Mouse (Mus musculus): ENCODE data around the gene Mad1l1. TPM values are rescaled to one million over a fixed set of nuclear protein-coding genes. Genes with fewer than 3 reads are reported as not detected.

Mad1l1 gene
- polyA plus RNA-seq, 1 experiment from 2014 or later = 60.8 TPM

DNA sequence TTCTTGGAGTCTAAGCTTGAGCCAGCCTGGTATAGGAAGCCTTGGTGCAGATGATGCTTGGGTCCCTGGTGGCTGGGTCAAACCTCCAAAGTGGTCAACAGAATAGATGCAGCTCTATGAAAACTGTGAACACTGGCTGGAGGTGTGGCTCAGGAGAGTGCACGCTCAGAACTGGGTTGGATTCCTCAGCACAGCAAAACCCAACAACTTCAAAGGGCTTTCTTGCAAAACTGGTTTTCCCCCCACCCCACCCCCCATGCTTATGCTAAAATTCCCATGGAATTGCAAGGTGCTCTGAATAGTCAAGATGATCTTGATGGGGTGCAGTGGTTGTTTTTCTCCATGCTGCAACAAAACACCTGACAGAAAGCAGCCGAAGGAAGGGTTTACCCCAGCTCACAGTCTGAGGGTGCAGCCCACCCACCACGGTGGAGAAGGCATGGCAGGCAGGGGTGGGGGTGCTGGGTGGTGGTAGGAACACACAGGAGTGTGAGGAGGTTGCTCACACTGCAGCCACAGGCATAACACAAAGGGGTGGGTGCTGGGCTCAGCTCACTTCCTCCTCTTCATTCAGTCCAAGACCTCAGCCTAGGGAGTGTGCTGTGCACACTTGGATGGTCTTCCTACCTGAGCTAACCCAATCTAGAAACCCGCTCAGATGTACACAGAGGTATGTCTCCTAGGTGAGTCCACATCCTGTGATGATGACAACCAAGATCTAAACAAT is 197.5 kb downstream of the Mad1l1 start:
- Histone ChIP-seq H3K27ac (no peak overlapping the region), H3K4me1 (peaks cover 26% of the 10 kb centered on the region), H3K27me3 (ENCODE audit: poor library complexity, severe bottlenecking) (peaks cover 22% of the 10 kb centered on the region; the same call in 1 of the 2 replicates), H3K9me3 (no peaks in the 10 kb centered on the region), H3K36me3 (replicated peaks) (peaks cover 2% of the 10 kb centered on the region), H3K4me3 (no peak overlapping the region)
- no peak for DNase-seq (ENCODE audit: extremely low spot score, low spot score)
- WGBS = 71% methylated on average over 4 of the region's 4 CpGs

DNA sequence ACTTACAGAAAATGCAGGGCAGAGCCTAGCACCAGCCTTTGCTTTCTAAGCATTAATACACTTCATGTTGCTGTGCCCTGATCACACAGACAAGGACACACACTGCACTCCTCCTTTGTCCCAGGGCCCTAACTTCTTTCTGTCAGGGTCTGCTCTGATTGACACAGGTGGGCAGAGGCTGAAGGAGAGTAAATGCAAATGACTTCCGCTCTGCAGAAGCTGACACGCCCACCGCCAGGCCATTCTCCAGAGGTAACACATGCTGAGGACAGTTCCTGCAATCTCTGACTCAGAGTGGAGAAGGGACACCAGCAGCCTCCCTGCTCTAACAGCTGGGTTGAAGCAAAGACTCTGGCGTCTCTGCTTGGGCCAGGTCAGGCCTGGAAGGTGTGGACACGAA is 198.2 kb downstream of the Mad1l1 start:
- H3K27me3 ChIP-seq (ENCODE audit: poor library complexity, severe bottlenecking) = peaks cover 22% of the 10 kb centered on the region; the same call in 1 of the 2 replicates
- peaks cover 20% of the 10 kb centered on the region for H3K4me1 ChIP-seq
- peaks cover 4% of the 10 kb centered on the region for H3K36me3 ChIP-seq (replicated peaks)
- H3K4me3 ChIP-seq = no peak overlapping the region
- DNase-seq (ENCODE audit: extremely low spot score, low spot score) = no peak
- H3K9me3 ChIP-seq = no peaks in the 10 kb centered on the region
- WGBS = 49% methylated on average over 5 of the region's 5 CpGs
- H3K27ac ChIP-seq = no peak overlapping the region

DNA sequence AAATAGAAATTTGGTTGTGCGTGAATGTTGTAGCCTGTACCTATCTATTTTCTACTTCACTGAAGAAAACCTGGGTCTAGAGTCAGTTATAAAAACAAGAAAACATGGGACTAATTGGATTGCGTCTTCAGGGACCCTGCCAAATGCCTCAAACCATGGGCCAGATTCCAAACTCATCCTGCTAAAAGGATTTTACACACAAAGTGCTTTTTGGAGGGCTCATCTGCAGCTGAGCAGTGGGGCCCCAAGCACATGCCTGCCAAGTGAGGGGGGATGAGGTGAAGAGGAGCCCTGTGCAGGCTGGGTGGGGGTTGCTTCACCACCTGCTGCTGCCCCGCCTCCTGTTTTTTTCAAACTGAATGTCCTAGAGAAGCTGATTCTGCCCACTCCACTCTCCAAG is 199.4 kb downstream of the Mad1l1 start:
- H3K9me3 ChIP-seq = no peaks in the 10 kb centered on the region
- no peak for DNase-seq (ENCODE audit: extremely low spot score, low spot score)
- WGBS = 93% methylated on average over 3 of the region's 3 CpGs
- H3K27ac ChIP-seq = no peak overlapping the region
- H3K27me3 ChIP-seq (ENCODE audit: poor library complexity, severe bottlenecking) = peaks cover 21% of the 10 kb centered on the region; the same call in 1 of the 2 replicates
- peaks cover 7% of the 10 kb centered on the region for H3K36me3 ChIP-seq (replicated peaks)
- no peak overlapping the region for H3K4me3 ChIP-seq
- peaks cover 14% of the 10 kb centered on the region for H3K4me1 ChIP-seq

DNA sequence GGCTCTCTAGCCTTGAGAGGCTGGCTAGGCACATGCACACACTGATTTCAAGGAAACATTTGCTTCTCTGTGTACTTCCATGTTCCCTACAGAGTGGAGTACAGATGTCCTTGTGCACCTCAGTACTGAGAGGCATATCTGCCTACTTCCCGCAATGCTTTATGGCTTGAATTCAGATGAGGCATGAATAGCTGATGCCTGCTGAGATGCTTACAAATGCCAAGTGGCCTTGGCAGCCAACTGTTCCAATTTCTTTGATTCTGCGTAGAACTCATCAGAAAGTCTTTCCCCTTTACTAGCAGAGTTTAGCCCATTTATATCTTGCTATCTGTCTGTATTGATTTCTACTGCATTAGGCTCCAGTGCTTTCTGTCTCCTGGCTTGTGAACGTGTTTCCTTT is 202.4 kb downstream of the Mad1l1 start:
- Histone ChIP-seq H3K4me3 (no peak overlapping the region), H3K36me3 (replicated peaks) (peaks cover 37% of the 10 kb centered on the region), H3K27ac (no peak overlapping the region), H3K9me3 (no peaks in the 10 kb centered on the region), H3K27me3 (ENCODE audit: poor library complexity, severe bottlenecking) (no peaks in the 10 kb centered on the region; the same call in 1 of the 2 replicates), H3K4me1 (peaks cover 14% of the 10 kb centered on the region)
- no peak for DNase-seq (ENCODE audit: extremely low spot score, low spot score)
- 94% methylated on average over 3 of the region's 3 CpGs for WGBS

DNA sequence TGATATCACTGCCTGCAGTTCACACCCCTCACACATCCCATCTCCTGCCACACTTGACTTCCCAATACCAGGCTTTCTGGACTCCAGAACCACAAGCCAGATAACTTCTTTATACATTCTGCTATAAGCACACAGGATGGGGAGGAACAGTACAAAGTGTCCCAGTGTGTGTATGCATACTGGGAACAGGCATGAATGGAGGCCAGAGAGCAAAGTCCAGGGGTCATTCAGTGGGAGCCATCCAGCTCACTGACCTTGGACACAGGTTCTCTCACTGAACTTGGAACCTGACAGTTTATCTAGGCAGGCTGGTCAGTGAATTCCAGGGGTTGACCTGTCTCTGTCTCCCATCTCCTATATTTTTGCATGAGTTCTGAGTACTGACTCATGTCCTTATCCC is 203.4 kb downstream of the Mad1l1 start:
- DNase-seq (ENCODE audit: extremely low spot score, low spot score) = no peak
- peaks cover 6% of the 10 kb centered on the region for H3K4me1 ChIP-seq
- H3K4me3 ChIP-seq = no peak overlapping the region
- no peaks in the 10 kb centered on the region for H3K9me3 ChIP-seq
- peaks cover 41% of the 10 kb centered on the region for H3K36me3 ChIP-seq (replicated peaks)
- no peak overlapping the region for H3K27ac ChIP-seq
- H3K27me3 ChIP-seq (ENCODE audit: poor library complexity, severe bottlenecking) = no peaks in the 10 kb centered on the region

DNA sequence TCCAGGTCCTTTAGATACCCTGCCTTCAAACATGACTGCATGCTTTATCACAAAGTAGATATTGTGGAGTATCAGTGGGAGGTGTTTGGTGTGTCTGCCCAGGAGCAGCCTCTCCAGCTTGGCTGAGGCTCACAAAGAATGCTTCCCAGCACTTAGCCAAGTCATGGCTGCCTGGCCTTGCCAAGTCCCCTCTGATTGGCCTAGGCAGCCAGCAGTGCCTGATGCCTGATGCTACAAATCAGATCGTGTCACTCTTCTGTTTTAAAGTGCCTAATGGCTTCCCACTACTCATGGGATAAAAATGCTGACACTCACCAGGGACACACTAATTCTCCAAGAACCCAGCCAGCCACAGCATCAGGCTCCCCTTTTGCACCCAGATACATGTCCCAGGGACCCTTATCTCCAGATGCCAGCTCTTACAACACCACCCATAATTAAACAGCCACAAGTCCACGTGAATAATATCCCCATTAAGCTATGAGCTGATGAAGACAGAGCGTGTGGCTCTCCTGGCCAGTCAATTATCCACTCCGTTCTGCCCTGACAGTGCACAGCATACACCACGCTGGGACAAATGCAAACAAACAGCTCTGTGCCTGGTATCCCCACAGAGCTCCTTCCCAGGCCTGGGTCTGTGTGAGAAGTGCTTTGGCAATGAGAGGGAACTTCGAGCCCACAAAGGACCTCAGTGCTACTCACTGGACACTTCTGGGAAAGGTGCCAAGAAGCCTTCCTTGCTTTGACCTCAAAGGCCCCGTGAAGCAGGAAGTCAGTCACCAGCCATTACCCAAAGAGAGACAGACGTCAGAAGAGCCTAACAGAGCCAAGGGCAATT is 205.7 kb downstream of the Mad1l1 start:
- Histone ChIP-seq H3K4me1 (no peaks in the 10 kb centered on the region), H3K27ac (no peak overlapping the region), H3K36me3 (replicated peaks) (peaks cover 54% of the 10 kb centered on the region), H3K4me3 (no peak overlapping the region), H3K9me3 (no peaks in the 10 kb centered on the region), H3K27me3 (ENCODE audit: poor library complexity, severe bottlenecking) (no peaks in the 10 kb centered on the region)
- WGBS = 77% methylated on average over 8 of the region's 8 CpGs
- DNase-seq (ENCODE audit: extremely low spot score, low spot score) = no peak

DNA sequence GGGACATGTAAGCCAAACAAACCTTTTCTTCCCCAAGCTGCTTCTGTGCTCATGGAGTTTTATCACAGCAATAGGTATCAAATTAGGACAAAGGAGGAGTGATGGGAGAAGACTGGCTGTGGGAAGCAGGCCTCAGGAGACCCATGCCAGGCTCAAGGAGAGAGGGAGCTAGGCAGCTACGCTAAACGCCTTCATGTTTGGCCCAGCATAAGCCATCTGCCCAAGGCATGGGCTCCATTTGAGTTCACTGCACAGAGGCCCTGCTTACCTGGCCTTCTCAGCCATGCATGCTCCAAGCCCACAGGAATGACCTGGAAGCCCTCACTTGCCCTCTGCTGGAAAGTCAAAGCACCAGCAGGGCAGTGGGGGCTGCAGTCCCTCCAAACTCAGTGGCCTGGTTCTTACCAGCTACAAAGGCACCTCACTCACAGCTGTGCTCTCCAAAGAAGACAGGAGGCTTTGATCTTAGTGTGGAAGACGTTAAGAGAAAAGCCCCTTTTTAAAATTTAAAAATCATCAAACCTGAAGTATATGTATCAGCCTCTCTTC is 206.8 kb downstream of the Mad1l1 start:
- Histone ChIP-seq H3K9me3 (no peaks in the 10 kb centered on the region), H3K27ac (no peak overlapping the region), H3K4me3 (no peak overlapping the region), H3K4me1 (no peaks in the 10 kb centered on the region), H3K36me3 (replicated peaks) (peaks cover 63% of the 10 kb centered on the region), H3K27me3 (ENCODE audit: poor library complexity, severe bottlenecking) (no peaks in the 10 kb centered on the region)
- 89% methylated on average over 3 of the region's 3 CpGs for WGBS
- DNase-seq (ENCODE audit: extremely low spot score, low spot score) = no peak

DNA sequence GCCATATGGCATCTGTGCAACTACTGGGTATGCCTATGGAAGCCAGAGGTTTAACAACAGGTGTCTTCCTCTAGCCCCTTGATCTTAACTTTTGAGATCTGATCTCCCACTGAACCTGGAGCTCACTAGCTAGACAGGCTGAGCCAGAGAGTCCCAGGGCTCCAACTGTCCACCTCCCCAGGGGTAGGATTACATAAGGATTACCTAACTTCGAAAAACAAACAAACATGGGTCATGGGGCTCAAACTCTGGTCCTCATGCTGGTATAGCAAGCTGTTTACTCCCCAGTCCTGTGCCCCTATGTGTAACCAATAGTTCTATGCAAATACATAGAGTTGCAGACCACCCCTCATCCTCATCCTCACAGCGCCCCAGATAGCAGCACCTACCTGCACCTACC is 208.1 kb downstream of the Mad1l1 start:
- H3K9me3 ChIP-seq = no peaks in the 10 kb centered on the region
- no peaks in the 10 kb centered on the region for H3K4me1 ChIP-seq
- no peak for DNase-seq (ENCODE audit: extremely low spot score, low spot score)
- H3K27ac ChIP-seq = no peak overlapping the region
- WGBS = 91% methylated on average over 2 of the region's 2 CpGs
- peaks cover 59% of the 10 kb centered on the region for H3K36me3 ChIP-seq (replicated peaks)
- no peaks in the 10 kb centered on the region for H3K27me3 ChIP-seq (ENCODE audit: poor library complexity, severe bottlenecking)
- no peak overlapping the region for H3K4me3 ChIP-seq

DNA sequence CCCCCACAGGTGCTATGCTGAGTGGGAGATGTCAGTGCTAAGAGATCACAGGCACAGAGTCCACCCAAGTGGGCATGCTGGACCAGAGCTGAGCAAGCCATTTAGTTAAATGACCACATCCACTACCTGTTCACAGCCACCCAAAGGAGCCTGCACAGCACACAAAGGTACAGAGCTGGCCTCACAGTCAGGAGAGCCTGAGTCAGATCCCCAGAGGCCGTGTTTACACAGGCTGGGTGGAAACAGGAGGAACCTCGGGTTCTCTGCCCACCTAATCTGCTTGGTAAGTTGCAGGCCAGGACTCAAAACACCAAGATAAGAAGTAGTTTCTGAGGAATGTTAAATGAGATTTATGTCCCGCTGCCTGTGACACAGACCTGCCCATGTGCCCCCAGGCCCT is 211.3 kb downstream of the Mad1l1 start:
- Histone ChIP-seq H3K9me3 (no peaks in the 10 kb centered on the region), H3K36me3 (replicated peaks) (peaks cover 40% of the 10 kb centered on the region), H3K27me3 (ENCODE audit: poor library complexity, severe bottlenecking) (no peaks in the 10 kb centered on the region), H3K4me3 (no peak overlapping the region), H3K27ac (no peak overlapping the region), H3K4me1 (no peaks in the 10 kb centered on the region)
- DNase-seq (ENCODE audit: extremely low spot score, low spot score) = no peak
- 81% methylated on average over 3 of the region's 3 CpGs for WGBS

DNA sequence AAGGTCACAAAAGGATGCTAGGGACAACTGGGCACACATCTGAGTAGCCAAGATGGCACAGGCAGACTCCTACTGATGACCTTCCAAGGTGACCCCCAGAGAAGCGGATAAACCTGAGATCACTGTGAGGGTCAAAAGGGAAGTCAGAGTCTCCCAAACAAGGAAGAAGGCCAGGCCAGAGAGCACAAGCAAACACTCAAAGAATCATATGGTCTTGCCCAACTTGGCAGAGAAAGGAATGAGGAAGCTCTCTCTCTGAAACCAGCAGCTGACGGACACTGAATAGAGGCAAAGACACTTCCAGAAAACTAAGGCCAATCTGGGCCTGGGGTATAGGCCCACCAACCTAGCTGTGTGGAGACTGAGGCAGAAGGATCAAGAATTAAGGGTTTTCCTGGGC is 213.4 kb downstream of the Mad1l1 start:
- Histone ChIP-seq H3K4me1 (peaks cover 7% of the 10 kb centered on the region; the same call in 1 of the 2 replicates), H3K4me3 (no peak overlapping the region), H3K36me3 (replicated peaks) (peaks cover 39% of the 10 kb centered on the region; the same call in 1 of the 2 replicates), H3K9me3 (no peaks in the 10 kb centered on the region), H3K27ac (no peak overlapping the region), H3K27me3 (ENCODE audit: poor library complexity, severe bottlenecking) (no peaks in the 10 kb centered on the region)
- 87% methylated on average over 2 of the region's 2 CpGs for WGBS
- DNase-seq (ENCODE audit: extremely low spot score, low spot score) = no peak

DNA sequence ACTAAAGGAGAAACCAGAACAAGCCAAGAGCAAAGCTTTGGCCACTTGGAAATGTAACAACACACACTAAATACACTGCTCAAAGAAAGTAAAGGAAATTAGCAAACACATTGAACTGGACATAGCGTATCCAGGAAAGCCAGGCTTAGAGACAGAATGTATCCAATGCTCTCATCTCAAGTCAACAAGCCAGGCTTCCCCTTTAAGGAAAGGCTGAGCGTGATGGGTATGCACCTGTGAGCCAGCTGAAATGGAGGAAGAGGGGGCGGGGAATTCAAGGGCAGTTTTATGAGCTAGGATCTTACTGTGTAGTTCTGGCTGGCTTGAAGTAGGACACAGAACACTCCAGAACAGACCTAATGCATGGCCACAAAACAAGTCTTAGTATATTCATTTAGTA is 215.3 kb downstream of the Mad1l1 start:
- Histone ChIP-seq H3K4me1 (peaks cover 12% of the 10 kb centered on the region; the same call in 1 of the 2 replicates), H3K27me3 (ENCODE audit: poor library complexity, severe bottlenecking) (no peaks in the 10 kb centered on the region), H3K36me3 (replicated peaks) (peaks cover 34% of the 10 kb centered on the region), H3K4me3 (no peak overlapping the region), H3K9me3 (no peaks in the 10 kb centered on the region), H3K27ac (no peak overlapping the region)
- no peak for DNase-seq (ENCODE audit: extremely low spot score, low spot score)
- 89% methylated on average over 3 of the region's 3 CpGs for WGBS

DNA sequence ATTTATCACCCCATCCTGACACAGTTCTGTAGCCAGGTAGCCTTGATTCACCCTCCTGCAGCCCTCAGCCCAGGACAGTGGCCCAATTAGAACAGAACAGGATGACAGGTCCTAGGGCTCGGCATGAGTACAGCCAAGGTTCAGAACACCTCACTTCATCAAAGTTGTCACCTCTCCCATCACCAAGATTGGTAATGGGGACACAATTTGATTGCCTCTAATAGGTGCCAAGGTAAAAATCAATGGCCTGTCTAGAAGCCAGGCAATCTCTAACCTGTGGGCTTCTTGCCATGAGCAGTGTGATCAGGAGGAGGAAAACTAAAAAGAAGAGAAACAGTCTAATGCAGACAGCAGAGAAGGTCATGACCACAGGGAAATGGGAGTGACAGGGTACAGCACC is 216.5 kb downstream of the Mad1l1 start:
- Histone ChIP-seq H3K36me3 (replicated peaks) (peaks cover 28% of the 10 kb centered on the region), H3K9me3 (no peaks in the 10 kb centered on the region), H3K4me1 (peaks cover 12% of the 10 kb centered on the region; the same call in 1 of the 2 replicates), H3K4me3 (no peak overlapping the region), H3K27me3 (ENCODE audit: poor library complexity, severe bottlenecking) (no peaks in the 10 kb centered on the region), H3K27ac (no peak overlapping the region)
- DNase-seq (ENCODE audit: extremely low spot score, low spot score) = no peak
- WGBS = 85% methylated on average over 1 of the region's 1 CpGs

DNA sequence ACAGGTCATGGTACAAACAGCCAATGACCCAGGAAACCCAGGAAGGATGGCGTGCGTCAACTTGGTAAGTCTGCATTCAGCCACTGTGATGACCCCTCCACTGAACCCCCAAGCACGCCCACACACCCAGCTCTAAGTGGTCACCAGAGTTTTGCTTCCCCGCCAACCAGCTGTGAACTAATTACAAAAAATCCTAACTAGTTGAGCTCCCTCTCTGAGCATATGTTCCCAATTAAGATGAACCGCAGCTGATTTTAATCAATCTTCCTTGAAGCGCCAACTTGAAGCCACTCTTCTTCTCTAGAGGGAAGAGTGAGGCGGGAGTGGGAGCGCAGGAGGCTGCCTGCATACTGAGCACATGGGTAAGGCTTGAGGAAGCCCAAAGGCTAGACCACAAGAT is 218.6 kb downstream of the Mad1l1 start:
- no peaks in the 10 kb centered on the region for H3K9me3 ChIP-seq

More for the DNA sequence above, 218.6 kb downstream of the Mad1l1 start:
- peaks cover 38% of the 10 kb centered on the region for H3K36me3 ChIP-seq (replicated peaks)
- peaks cover 12% of the 10 kb centered on the region; the same call in 1 of the 2 replicates for H3K4me1 ChIP-seq
- H3K27me3 ChIP-seq (ENCODE audit: poor library complexity, severe bottlenecking) = no peaks in the 10 kb centered on the region
- DNase-seq (ENCODE audit: extremely low spot score, low spot score) = no peak
- no peak overlapping the region for H3K4me3 ChIP-seq
- H3K27ac ChIP-seq = no peak overlapping the region
- WGBS = 76% methylated on average over 8 of the region's 8 CpGs

All from forebrain, embryonic 10.5 days (tissue).